Mouse (Mus musculus): ENCODE data around the gene Gprc5a.

DNA sequence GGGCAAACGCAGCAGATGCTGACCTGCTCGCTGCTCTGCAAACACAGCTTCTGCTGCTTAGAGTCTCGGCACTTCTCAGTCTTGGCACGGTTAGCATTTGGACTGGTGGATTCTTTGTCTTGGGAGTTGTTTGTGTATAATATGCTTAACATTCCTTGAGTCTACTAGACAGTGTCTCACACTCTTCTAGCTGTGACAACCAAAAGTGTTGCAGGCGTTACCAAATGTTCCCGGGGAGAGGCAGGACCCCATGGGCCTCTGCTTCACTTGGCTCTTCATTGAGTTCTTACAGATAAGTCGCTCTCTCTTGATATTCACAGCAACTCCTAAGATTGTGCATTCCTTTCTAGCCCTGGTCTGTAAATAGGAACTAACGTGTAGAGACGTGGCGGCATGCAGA is 45.9 kb upstream of the Gprc5a start:
- no peak for TF ChIP-seq CTCF (IDR thresholded peaks at IDR 0.05; ENCODE audit: borderline replicate concordance, insufficient read depth, low read depth, low read length)
- no peak for TF ChIP-seq POLR2A (IDR thresholded peaks at IDR 0.05; ENCODE audit: borderline replicate concordance, insufficient read depth, low read length)
